Mouse (Mus musculus) telencephalon, adult 2 months (tissue): ENCODE measurements at regions not wholly inside any gene's neighbourhood (a gene's known extent, or its start where the extent isn't known, plus 50 kb on each side); places are given as distances from the start of the nearest gene placed in this dataset.

Source experiments
- DNase-seq: peaks from one replicate; pipeline ENCODE4 v3.0.0-alpha.2; 2011; ENCODE audit warnings: low read depth, low spot score

- DNase-seq, result no peak
Observed at GRCm38 (mm10) chr7:70481880-70482279, 115.3 kb upstream of the Nr2f2 start.

DNA sequence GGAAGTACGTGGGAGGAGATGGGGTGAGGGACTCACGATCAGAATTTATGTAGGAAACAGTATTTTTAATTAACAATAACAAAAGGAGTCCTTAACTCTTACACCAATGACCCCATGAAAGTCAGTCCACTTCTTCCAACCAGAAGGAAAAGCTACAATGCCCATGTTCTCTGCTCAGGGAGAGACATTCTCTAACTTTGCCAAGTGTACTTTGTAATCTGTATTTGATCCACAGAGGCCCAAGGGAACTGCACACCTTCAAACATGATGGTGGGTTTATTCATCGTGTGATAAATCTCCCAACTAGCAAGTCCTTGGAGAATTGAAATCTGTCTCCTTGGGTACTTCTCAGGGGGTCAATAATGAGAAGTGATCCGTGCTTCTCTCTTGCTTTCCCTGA, 106.3 kb upstream of the Nr2f2 start:
- no peak for DNase-seq

- no peak for DNase-seq
Observed at GRCm38 (mm10) chr7:70470557-70470956, 104.0 kb upstream of the Nr2f2 start.

DNA sequence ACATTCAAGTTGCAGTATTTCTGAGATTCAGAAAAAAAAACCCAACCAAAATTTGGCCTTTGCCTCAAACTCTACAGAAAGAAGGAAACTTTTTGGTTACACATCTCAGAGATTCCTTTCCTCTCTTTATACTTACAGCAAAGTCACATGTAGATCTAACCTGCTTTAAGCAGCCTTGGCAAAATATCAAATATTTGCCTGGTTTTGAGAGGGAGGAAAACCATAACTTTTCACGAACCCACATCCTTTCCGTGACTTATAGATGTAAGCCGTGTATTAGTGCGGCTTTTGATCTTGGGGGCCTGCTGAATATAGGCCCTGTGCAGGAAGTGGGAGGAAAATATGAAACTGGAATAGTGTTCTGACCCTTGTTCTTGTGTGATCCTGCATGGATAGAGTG, 95.6 kb upstream of the Nr2f2 start:
- no peak for DNase-seq

- DNase-seq, result no peak
Observed at GRCm38 (mm10) chr7:70454525-70454924, 88.0 kb upstream of the Nr2f2 start.

GRCm38 (mm10) chr7:70452816-70453215, 86.3 kb upstream of the Nr2f2 start:
- no peak for DNase-seq

GRCm38 (mm10) chr7:70438908-70439307, 72.4 kb upstream of the Nr2f2 start:
- DNase-seq, result no peak

DNA sequence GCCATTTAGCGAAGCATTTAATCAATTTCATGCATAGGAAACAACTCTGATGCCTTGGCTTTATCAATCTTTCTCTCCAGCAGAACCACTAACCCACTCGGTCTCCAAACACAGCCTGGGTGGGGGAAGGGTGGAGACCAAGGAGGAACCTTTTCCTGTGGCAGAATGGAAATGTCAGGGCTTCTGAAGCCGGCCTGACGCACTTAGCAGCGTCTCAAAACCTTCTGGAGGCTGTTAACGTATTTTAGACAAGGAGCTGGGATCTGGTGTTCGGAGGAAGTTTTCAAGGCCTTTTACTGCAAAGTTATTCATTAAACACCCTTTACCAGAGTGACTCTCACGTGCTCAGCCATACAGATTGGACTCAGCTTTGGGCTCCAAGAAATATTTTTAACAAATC, 67.3 kb upstream of the Nr2f2 start:
- DNase-seq, result no peak

DNA sequence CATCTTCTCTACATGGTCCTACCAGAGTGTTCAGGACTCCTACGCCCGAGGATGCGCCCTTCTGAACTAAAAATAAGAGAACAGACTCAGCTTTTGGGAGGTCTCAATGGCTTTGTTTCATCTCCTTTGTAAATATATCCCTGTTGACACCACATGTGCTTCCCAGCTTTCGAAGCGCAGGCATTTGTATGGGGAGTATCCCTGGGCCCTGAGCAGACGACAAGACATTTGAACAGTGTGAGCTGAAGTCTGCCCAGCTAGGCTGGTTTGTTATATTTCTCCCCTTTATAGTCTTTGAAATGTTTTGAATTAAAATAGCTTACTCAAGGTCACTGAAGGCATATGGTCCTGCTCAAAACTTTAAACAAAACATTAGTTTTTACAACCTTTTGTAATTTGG, 66.8 kb upstream of the Nr2f2 start:
- no peak for DNase-seq

- no peak for DNase-seq
Observed at GRCm38 (mm10) chr7:70431712-70432111, 65.2 kb upstream of the Nr2f2 start.

DNA sequence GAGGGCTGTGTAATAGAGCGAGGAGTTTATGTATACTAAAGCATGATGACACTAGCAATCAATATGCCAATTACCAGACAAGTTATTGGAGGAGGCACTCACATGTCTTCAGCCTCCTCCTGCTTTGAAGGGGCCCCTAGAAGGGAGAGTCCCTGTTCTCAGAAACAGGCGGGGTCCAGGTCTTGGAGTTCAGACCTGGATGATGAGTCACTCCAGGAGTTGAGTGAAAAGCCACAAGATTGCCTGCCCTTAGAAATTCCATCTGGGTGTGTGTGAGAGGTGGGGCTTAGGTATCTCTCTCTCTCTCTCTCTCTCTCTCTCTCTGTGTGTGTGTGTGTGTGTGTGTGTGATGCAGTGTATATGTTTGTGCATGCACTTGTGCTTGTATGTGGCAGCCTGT, 62.8 kb upstream of the Nr2f2 start:
- DNase-seq, result no peak

DNA sequence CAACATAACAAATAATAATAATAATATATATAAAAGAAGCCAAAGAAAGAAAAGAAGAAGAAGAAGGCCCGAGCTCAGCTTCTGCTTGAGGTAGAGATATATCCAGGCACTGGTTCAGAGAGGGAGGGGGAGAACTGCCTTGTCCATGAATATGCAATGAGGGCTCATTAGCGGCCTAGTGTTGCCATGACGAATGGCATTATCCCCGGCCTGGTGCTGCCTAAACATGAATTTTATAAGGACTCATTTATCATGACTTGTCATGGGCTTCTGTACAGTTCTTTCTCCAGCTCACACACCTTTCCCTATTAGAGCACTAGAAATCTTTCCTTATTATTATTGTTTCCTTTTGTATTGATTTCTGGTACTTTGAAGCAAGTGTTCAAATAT, 57.7 kb upstream of the Nr2f2 start:
- no peak for DNase-seq

GRCm38 (mm10) chr7:70423524-70424230, 57.1 kb upstream of the Nr2f2 start:
- DNase-seq, result no peak

DNA sequence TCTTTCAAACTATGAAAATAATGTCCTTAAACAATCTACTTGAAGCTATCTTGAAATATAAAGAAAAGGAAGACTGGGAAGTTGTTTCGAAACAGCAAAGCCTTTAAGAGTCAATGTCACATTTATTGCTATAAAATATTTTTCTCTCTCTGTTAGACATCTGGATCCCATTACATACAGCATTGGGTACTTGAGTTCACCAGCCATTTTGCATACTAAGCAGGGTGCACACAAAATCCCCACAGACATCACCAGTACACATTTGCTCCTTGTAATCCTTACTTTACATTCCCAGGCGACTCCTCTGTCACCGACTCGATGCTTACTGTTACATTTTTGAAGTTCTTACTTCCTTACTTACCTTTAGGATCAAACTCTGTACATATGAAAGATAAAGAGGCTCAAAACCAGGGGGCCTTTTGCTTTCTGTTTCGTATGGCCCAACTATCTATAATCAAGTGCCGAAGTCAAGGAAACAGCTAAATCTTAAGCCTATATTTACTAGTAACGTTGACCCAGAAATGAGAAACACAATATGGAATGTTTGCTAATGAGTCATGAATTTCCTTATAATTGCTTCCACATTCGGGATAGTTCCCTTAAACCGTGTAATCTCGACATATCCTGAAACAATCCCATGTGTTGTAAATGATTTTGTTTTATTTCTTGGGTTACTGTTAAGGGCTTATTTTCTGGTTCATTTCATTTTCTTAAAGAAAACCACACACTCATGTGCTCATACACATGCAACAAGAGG, 49.8 kb upstream of the Nr2f2 start:
- no peak for DNase-seq
